20 mouse cellular contexts compared by ENCODE assay signal in genomic region chr6:43657845-43658244, GRCm38 (mm10). TPM values are rescaled to one million over a fixed set of nuclear protein-coding genes. Genes with fewer than 3 reads are reported as not detected.
DNase-seq lines count a peak whose midpoint lies in the region; ATAC-seq and TF ChIP-seq lines count a peak whose summit lies in the region.
"Had no signal": no experiment of that assay in that cellular context is flagged by ENCODE, and none has a peak within 500 bp of the region (broad histone marks: within the 10 kb centered on the region; RNA-seq: fewer than 3 reads in every experiment).

No protein-coding gene starts in this region.

- H3K4me1 ChIP-seq in stomach, embryonic 15.5 days = no peaks in the 10 kb centered on the region
- no peaks in the 10 kb centered on the region for H3K4me1 ChIP-seq in stomach, postnatal 0 days (replicated peaks; ENCODE audit: control insufficient read depth, insufficient read depth)
- peaks cover 53% of the 10 kb centered on the region for H3K4me1 ChIP-seq in liver, embryonic 15.5 days (replicated peaks)
- H3K4me1 ChIP-seq: embryonic facial prominence, embryonic 10.5 days; forebrain, embryonic 15.5 days; hindbrain, embryonic 12.5 days had no signal

- TF ChIP-seq CTCF in stomach, postnatal 0 days (IDR thresholded peaks at IDR 0.05; ENCODE audit: low read depth) = no peak

- 90% methylated on average over 3 of the region's 3 CpGs for WGBS in stomach, embryonic 15.5 days
- WGBS in stomach, postnatal 0 days = 81% methylated on average over 3 of the region's 3 CpGs
- 57% methylated on average over 3 of the region's 3 CpGs for whole genome bisulfite sequencing in liver, embryonic 15.5 days (ENCODE audit: insufficient replicate concordance)

- no peaks in the 10 kb centered on the region for H3K9me3 ChIP-seq in stomach, embryonic 15.5 days
- no peaks in the 10 kb centered on the region for H3K9me3 ChIP-seq in stomach, postnatal 0 days (ENCODE audit: control insufficient read depth, low read length)
- H3K9me3 ChIP-seq in liver, embryonic 15.5 days (replicated peaks) = no peaks in the 10 kb centered on the region
- H3K9me3 ChIP-seq: embryonic facial prominence, embryonic 10.5 days; forebrain, embryonic 15.5 days; heart, embryonic 10.5 days; hindbrain, embryonic 12.5 days had no signal

- ATAC-seq in stomach, embryonic 15.5 days (ENCODE audit: insufficient read depth, low FRiP score, low read depth) = 0 out of 2 replicates have a peak, but pooled peaks have one; percentile 8
- no peak for ATAC-seq in stomach, postnatal 0 days (ENCODE audit: low FRiP score, low TSS enrichment)
- ATAC-seq in liver, embryonic 15.5 days (ENCODE audit: insufficient read depth) = peak; percentile 41; the same call in 1 of the 2 replicates
- ATAC-seq in megakaryocyte-erythroid progenitor cell, adult 5-6 weeks (replicated peaks; ENCODE audit: low FRiP score, low TSS enrichment, poor library complexity, severe bottlenecking) = peak; percentile 59
- ATAC-seq in cerebellum, adult (ENCODE audit: insufficient number of reproducible peaks, low FRiP score, low TSS enrichment) = no peak
- ATAC-seq: activated CD4-positive, CD25-positive, alpha-beta regulatory T cell, adult 4 months; forebrain, embryonic 15.5 days had no signal

- no peak overlapping the region for H3K4me2 ChIP-seq in stomach, embryonic 15.5 days
- H3K4me2 ChIP-seq in stomach, postnatal 0 days (replicated peaks; ENCODE audit: low read depth) = no peak overlapping the region
- H3K4me2 ChIP-seq in liver, embryonic 15.5 days = peak overlapping the region; percentile 45
- H3K4me2 ChIP-seq: forebrain, embryonic 15.5 days; hindbrain, embryonic 12.5 days had no signal

- no peak overlapping the region for H3K4me3 ChIP-seq in stomach, embryonic 15.5 days (replicated peaks)
- H3K4me3 ChIP-seq in stomach, postnatal 0 days (ENCODE audit: low read depth, low read length) = no peak overlapping the region
- no peak overlapping the region for H3K4me3 ChIP-seq in liver, embryonic 15.5 days (replicated peaks)
- H3K4me3 ChIP-seq: embryonic facial prominence, embryonic 10.5 days; forebrain, embryonic 15.5 days; heart, embryonic 10.5 days; hindbrain, embryonic 12.5 days had no signal

- H3K9ac ChIP-seq in stomach, embryonic 15.5 days = no peak overlapping the region
- no peak overlapping the region for H3K9ac ChIP-seq in stomach, postnatal 0 days (ENCODE audit: low read length)
- no peak overlapping the region for H3K9ac ChIP-seq in liver, embryonic 15.5 days
- H3K9ac ChIP-seq: forebrain, embryonic 15.5 days; hindbrain, embryonic 12.5 days had no signal

- no peak for DNase-seq in stomach, postnatal 0 days (ENCODE audit: low spot score)
- DNase-seq in urinary bladder, adult 18-20 months (ENCODE audit: low spot score in 2 of 2) = no peak
- no peak for DNase-seq in embryo, embryonic 11 days
- DNase-seq: adrenal gland, postnatal 14 days; cerebellum, adult 18-20 months; cerebellum, adult 9-11 months; cerebellum, postnatal 36 days; gastrocnemius, postnatal 10 days; heart, adult 18-20 months; heart, postnatal 10 days; heart, postnatal 4 days had no signal

- no peaks in the 10 kb centered on the region for H3K36me3 ChIP-seq in stomach, embryonic 15.5 days
- H3K36me3 ChIP-seq in stomach, postnatal 0 days (ENCODE audit: control insufficient read depth, insufficient read depth, low read length) = no peaks in the 10 kb centered on the region
- H3K36me3 ChIP-seq in liver, embryonic 15.5 days (replicated peaks) = no peaks in the 10 kb centered on the region
- H3K36me3 ChIP-seq: embryonic facial prominence, embryonic 10.5 days; forebrain, embryonic 15.5 days; heart, embryonic 10.5 days; hindbrain, embryonic 12.5 days had no signal

- H3K27me3 ChIP-seq in stomach, embryonic 15.5 days (replicated peaks) = no peaks in the 10 kb centered on the region
- no peaks in the 10 kb centered on the region for H3K27me3 ChIP-seq in stomach, postnatal 0 days (ENCODE audit: control insufficient read depth, insufficient read depth, low read length)
- H3K27me3 ChIP-seq in liver, embryonic 15.5 days = no peaks in the 10 kb centered on the region
- H3K27me3 ChIP-seq: forebrain, embryonic 15.5 days; hindbrain, embryonic 12.5 days had no signal

- H3K27ac ChIP-seq in stomach, embryonic 15.5 days = no peak overlapping the region
- H3K27ac ChIP-seq in stomach, postnatal 0 days (replicated peaks) = no peak overlapping the region
- H3K27ac ChIP-seq in liver, embryonic 15.5 days (replicated peaks) = peak overlapping the region; percentile 60
- H3K27ac ChIP-seq: embryonic facial prominence, embryonic 10.5 days; forebrain, embryonic 15.5 days; heart, embryonic 10.5 days; hindbrain, embryonic 12.5 days had no signal

- no peak for TF ChIP-seq EP300 in stomach, postnatal 0 days (optimal IDR thresholded peaks at IDR 0.05)

RNA-seq across cellular contexts. Expression of gene Tpk1, which starts 8.2 kb away (rescaled TPM):
- 15.4 and 16.6 TPM in 2 replicates for polyA plus RNA-seq in stomach, embryonic 15.5 days (2015; fragmentation: Nextera tagmentation; extraction: Ambion mirVana)
- polyA plus RNA-seq in stomach, postnatal 0 days (2015; fragmentation: Nextera tagmentation; extraction: Ambion mirVana) = 21.4 and 21.5 TPM in 2 replicates
- 6.8 and 7.2 TPM in 2 replicates for polyA plus RNA-seq in liver, embryonic 15.5 days (2015; fragmentation: Nextera tagmentation; extraction: Ambion mirVana)
- total RNA-seq in megakaryocyte-erythroid progenitor cell, adult 5-6 weeks (2014; fragmentation: Nextera tagmentation) = 12.0 and 14.6 TPM in 2 replicates
- 10.3 and 10.5 TPM in 2 replicates for total RNA-seq in megakaryocyte-erythroid progenitor cell, adult 5-6 weeks (2017)

Comparison
In these comparisons a context has a peak if more than half of its experiments do, and no peak if none do; other contexts are left out.
1. ATAC-seq: peak in stomach, embryonic 15.5 days (single experiment), liver, embryonic 15.5 days (single experiment) and megakaryocyte-erythroid progenitor cell, adult 5-6 weeks (single experiment); none in stomach, postnatal 0 days (single experiment) and cerebellum, adult (single experiment).